Mouse (Mus musculus) hindbrain, embryonic 16.5 days (tissue): ENCODE data around the gene Tenm4. TPM values are rescaled to one million over a fixed set of nuclear protein-coding genes. Genes with fewer than 3 reads are reported as not detected.

Source experiments
- ATAC-seq: fragments of 200-750 bp; cut with Nextera tagmentation; 2 replicates; pipeline ENCODE4 v1.8.0; 2017; ENCODE audit warnings: moderate TSS enrichment, moderate library complexity
- H3K27ac ChIP-seq: fragments of 300-500 bp; sonication (generic); 2 replicates; pipeline ENCODE4 v1.5.1; 2014; ENCODE audit warnings: low read depth, mild to moderate bottlenecking, control low read depth, low read length, moderate library complexity
- H3K27me3 ChIP-seq: fragments of 300-500 bp; sonication (generic); replicated peaks from 2 replicates; pipeline ENCODE4 v1.6.1; 2014; ENCODE audit warnings: low read length; ENCODE audit not compliant: control insufficient read depth, insufficient read depth
- H3K36me3 ChIP-seq: fragments of 300-500 bp; sonication (generic); 2 replicates; pipeline ENCODE4 v1.6.1; 2014; ENCODE audit warnings: mild to moderate bottlenecking, low read length, moderate library complexity, mixed read lengths; ENCODE audit not compliant: control insufficient read depth, insufficient read depth
- H3K4me1 ChIP-seq: fragments of 300-500 bp; sonication (generic); 2 replicates; pipeline ENCODE4 v1.6.1; 2014; ENCODE audit warnings: low read depth, low read length; ENCODE audit not compliant: control insufficient read depth, insufficient read depth
- H3K4me2 ChIP-seq: fragments of 300-500 bp; sonication (generic); 2 replicates; pipeline ENCODE4 v1.6.1; 2014; ENCODE audit warnings: mild to moderate bottlenecking, low read length, control low read depth, moderate library complexity
- H3K4me3 ChIP-seq: fragments of 300-500 bp; sonication (generic); 2 replicates; pipeline ENCODE4 v1.5.1; 2014; ENCODE audit warnings: mild to moderate bottlenecking, low read length, control low read depth, moderate library complexity
- H3K9ac ChIP-seq: fragments of 300-500 bp; sonication (generic); 2 replicates; pipeline ENCODE4 v1.6.1; 2014; ENCODE audit warnings: low read depth, mild to moderate bottlenecking, control low read depth, low read length, moderate library complexity
- H3K9me3 ChIP-seq: fragments of 300-500 bp; sonication (generic); 2 replicates; pipeline ENCODE4 v1.6.1; 2014; ENCODE audit warnings: mild to moderate bottlenecking, low read length, moderate library complexity; ENCODE audit not compliant: control insufficient read depth
- WGBS: fragments of 180-500 bp; shearing (Covaris S2); extraction: QIAGEN DNeasy Blood & Tissue Kit; methylation state at CpG from one replicate; pipeline ENCODE4 v1.1.7; 2014; 5-methylcytosine and 5-hydroxymethylcytosine counted together
- polyA plus RNA-seq: library from polyadenylated mRNA; unstranded; fragments of >200 nt; fragmentation: Nextera tagmentation; extraction: Ambion mirVana; gene quantifications from 2 replicates; pipeline ENCODE4 v1.2.1, GENCODE M21; 2015

Tenm4 gene
- polyA plus RNA-seq, 1 experiment from 2014 or later, result 32.4 TPM

DNA sequence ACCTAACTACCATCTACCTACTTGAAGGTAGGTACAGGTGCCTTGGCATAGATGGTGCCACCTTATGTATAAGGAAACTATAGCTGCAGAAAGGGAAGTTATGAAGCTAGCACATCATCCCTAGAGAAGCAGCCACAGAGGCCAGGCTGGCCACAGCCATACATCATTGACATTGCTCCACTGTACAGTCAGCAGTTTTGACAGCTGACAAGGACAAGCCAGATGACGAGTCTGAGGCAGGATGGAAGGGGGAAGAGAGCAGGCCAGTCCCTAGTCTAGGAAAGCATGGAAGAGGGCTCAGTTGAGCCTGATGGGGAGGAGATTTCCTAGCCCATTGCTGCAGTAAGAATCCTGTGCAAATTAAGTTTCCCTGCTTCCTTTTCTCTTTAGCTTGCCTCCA lies 548.9 kb downstream of the Tenm4 start:
- ATAC-seq, result no peak; the same call in 1 of the 2 replicates
- H3K27me3 ChIP-seq, result no peaks in the 10 kb centered on the region; the same call in 1 of the 2 replicates
- H3K36me3 ChIP-seq, result no peaks in the 10 kb centered on the region
- no peaks in the 10 kb centered on the region for H3K9me3 ChIP-seq
- H3K27ac ChIP-seq, result no peak overlapping the region
- H3K9ac ChIP-seq, result no peak overlapping the region
- 40% methylated on average over 1 of the region's 1 CpGs for WGBS
- H3K4me1 ChIP-seq, result peaks cover 15% of the 10 kb centered on the region
- no peak overlapping the region for H3K4me3 ChIP-seq
- H3K4me2 ChIP-seq, result no peak overlapping the region

GRCm38 (mm10) chr7:96720465-96720864 lies 549.4 kb downstream of the Tenm4 start:
- H3K27me3 ChIP-seq, result no peaks in the 10 kb centered on the region; the same call in 1 of the 2 replicates
- no peak overlapping the region for H3K27ac ChIP-seq
- no peak overlapping the region for H3K4me2 ChIP-seq
- no peaks in the 10 kb centered on the region for H3K9me3 ChIP-seq
- peaks cover 15% of the 10 kb centered on the region for H3K4me1 ChIP-seq
- 37% methylated on average over 5 of the region's 5 CpGs for WGBS
- H3K9ac ChIP-seq, result no peak overlapping the region
- H3K36me3 ChIP-seq, result no peaks in the 10 kb centered on the region
- peak; percentile 19; the same call in 1 of the 2 replicates for ATAC-seq
- H3K4me3 ChIP-seq, result no peak overlapping the region

- Histone ChIP-seq H3K9ac (no peak overlapping the region), H3K27me3 (peaks cover 3% of the 10 kb centered on the region; the same call in 1 of the 2 replicates), H3K9me3 (no peaks in the 10 kb centered on the region), H3K4me1 (peaks cover 15% of the 10 kb centered on the region), H3K36me3 (no peaks in the 10 kb centered on the region), H3K27ac (no peak overlapping the region), H3K4me2 (no peak overlapping the region), H3K4me3 (no peak overlapping the region)
- 26% methylated on average over 3 of the region's 3 CpGs for WGBS
- ATAC-seq, result no peak
Measured at GRCm38 (mm10) chr7:96722796-96723195, 551.8 kb downstream of the Tenm4 start.

DNA sequence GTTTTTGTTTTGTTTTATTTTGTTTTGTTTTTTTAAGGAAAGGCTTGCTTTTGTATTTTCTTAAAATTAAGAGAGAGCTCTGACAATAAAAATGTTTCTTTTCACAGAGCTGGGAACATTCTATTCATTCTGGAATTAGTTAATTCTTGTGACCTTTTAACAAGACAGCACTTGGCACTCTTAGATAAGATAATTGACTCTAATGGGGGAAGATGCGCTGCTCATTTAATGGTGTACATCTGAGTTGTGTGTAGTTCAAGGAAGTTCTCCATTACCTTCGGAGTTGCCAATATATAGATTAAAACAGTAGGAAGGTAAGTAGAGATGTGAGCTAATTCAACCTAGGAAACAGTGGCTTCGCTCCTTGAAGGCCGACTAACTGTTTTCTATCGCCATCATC lies 554.6 kb downstream of the Tenm4 start:
- H3K4me1 ChIP-seq, result no peaks in the 10 kb centered on the region
- no peaks in the 10 kb centered on the region for H3K9me3 ChIP-seq
- peaks cover 3% of the 10 kb centered on the region; the same call in 1 of the 2 replicates for H3K27me3 ChIP-seq
- no peak overlapping the region for H3K4me2 ChIP-seq
- no peak overlapping the region for H3K27ac ChIP-seq
- no peak overlapping the region for H3K9ac ChIP-seq
- 94% methylated on average over 5 of the region's 5 CpGs for WGBS
- H3K4me3 ChIP-seq, result no peak overlapping the region
- ATAC-seq, result no peak
- no peaks in the 10 kb centered on the region for H3K36me3 ChIP-seq

DNA sequence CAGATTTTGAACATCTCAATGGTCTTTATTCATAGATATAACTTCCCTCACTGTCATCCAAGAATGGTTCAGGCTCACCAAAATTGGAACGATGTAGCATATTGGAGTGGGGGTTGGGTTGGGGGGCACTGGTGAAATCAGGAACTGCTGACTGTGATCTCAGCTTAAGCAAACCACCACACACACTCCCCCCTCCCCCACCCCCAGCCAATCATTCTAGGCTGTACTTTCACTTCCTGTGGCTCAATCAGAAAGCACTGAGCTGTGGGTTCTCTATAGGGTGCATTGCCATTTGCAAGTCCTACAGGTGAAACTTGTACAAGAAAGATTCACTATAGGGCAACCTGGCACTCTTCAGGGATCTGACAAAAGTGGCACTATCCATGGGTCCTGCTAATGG lies 559.3 kb downstream of the Tenm4 start:
- H3K4me2 ChIP-seq, result no peak overlapping the region
- H3K4me1 ChIP-seq, result no peaks in the 10 kb centered on the region
- no peaks in the 10 kb centered on the region for H3K36me3 ChIP-seq
- H3K9ac ChIP-seq, result no peak overlapping the region
- H3K27me3 ChIP-seq, result peaks cover 3% of the 10 kb centered on the region; the same call in 1 of the 2 replicates
- no peaks in the 10 kb centered on the region for H3K9me3 ChIP-seq
- 89% methylated on average over 1 of the region's 1 CpGs for WGBS
- H3K27ac ChIP-seq, result no peak overlapping the region
- ATAC-seq, result no peak
- H3K4me3 ChIP-seq, result no peak overlapping the region

- 77% methylated on average over 4 of the region's 4 CpGs for WGBS
- H3K4me2 ChIP-seq, result no peak overlapping the region
- no peaks in the 10 kb centered on the region for H3K36me3 ChIP-seq
- ATAC-seq, result no peak
- H3K27me3 ChIP-seq, result no peaks in the 10 kb centered on the region
- no peaks in the 10 kb centered on the region for H3K4me1 ChIP-seq
- no peak overlapping the region for H3K9ac ChIP-seq
- no peaks in the 10 kb centered on the region for H3K9me3 ChIP-seq
- no peak overlapping the region for H3K4me3 ChIP-seq
- H3K27ac ChIP-seq, result no peak overlapping the region
Measured at GRCm38 (mm10) chr7:96731947-96732346, 560.9 kb downstream of the Tenm4 start.

DNA sequence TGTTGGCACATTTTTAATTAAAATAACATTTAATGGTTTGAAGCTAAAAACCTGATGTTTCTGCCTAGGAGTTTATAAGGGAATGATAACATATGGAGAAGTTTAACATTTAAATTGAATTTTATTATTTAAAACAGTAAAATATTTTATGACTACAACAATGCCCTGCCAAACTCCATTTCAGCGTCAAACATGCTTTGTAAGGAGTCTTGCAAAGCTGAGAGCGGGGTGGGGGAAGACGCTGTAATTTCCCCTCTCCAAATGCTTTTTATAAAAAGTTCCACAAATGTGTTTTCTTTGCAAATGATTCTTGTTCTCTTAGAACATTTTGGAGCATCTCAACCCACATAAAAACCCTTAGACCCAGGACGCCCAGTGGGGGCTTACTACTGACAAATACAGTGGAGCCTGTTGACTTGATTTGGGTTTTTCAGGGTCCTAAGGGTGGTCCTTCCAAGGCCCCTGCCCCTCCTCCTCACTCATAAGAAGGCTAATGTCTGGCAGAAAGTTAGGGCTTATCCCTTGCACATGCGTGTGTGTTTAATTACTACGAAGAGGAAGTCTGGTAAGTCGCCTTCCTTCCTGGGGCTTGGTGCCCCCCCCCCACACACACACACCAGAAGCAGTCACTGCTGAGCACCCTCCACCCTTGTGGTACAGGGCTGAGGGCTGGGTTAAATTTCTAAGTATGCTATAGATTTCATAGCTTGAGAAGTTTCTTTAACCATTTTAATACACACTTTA lies 563.4 kb downstream of the Tenm4 start:
- no peaks in the 10 kb centered on the region for H3K36me3 ChIP-seq
- H3K27ac ChIP-seq, result no peak overlapping the region
- H3K4me3 ChIP-seq, result no peak overlapping the region
- H3K9me3 ChIP-seq, result no peaks in the 10 kb centered on the region
- WGBS, result 84% methylated on average over 7 of the region's 7 CpGs
- H3K4me2 ChIP-seq, result no peak overlapping the region
- no peaks in the 10 kb centered on the region for H3K27me3 ChIP-seq
- no peaks in the 10 kb centered on the region; the same call in 1 of the 2 replicates for H3K4me1 ChIP-seq
- ATAC-seq, result no peak
- no peak overlapping the region for H3K9ac ChIP-seq

DNA sequence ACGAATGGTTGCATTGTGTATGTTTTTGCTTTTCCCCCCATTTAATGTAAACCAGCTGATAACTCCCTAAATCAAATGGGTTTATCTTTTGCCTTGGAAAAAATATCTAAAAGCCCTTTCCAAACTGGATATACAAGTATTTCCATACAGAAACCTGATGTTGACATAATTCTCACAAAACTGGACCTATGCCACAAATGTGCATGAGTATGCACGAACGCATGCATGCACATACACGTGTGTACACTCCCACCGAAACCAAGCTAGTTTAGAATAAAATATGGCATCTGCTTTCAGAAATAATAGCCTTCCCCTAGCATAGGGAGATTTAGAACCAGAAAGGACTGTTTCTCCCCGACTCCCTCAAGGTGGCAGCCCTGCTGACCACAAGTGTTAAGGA lies 569.6 kb downstream of the Tenm4 start:
- WGBS, result 75% methylated on average over 6 of the region's 6 CpGs
- Histone ChIP-seq H3K9ac (no peak overlapping the region), H3K4me3 (no peak overlapping the region), H3K36me3 (no peaks in the 10 kb centered on the region), H3K4me2 (no peak overlapping the region), H3K4me1 (no peaks in the 10 kb centered on the region; the same call in none of the 2 replicates), H3K27me3 (no peaks in the 10 kb centered on the region), H3K9me3 (no peaks in the 10 kb centered on the region), H3K27ac (no peak overlapping the region)
- ATAC-seq, result no peak

GRCm38 (mm10) chr7:96742221-96742620 lies 571.2 kb downstream of the Tenm4 start:
- H3K27ac ChIP-seq, result no peak overlapping the region
- no peaks in the 10 kb centered on the region for H3K36me3 ChIP-seq
- no peak for ATAC-seq
- no peaks in the 10 kb centered on the region for H3K27me3 ChIP-seq
- H3K9me3 ChIP-seq, result no peaks in the 10 kb centered on the region
- 69% methylated on average over 7 of the region's 7 CpGs for WGBS
- no peaks in the 10 kb centered on the region; the same call in none of the 2 replicates for H3K4me1 ChIP-seq
- no peak overlapping the region for H3K4me2 ChIP-seq
- no peak overlapping the region for H3K4me3 ChIP-seq
- no peak overlapping the region for H3K9ac ChIP-seq
